Mouse (Mus musculus) ES-E14 (cell line): ENCODE results near the gene Shld1.

Source experiments
- HCFC1 ChIP-seq: IDR thresholded peaks from 2 replicates; pipeline ENCODE4 v1.6.1; 2012; ENCODE audit warnings: low read length, inconsistent platforms, borderline replicate concordance; ENCODE audit not compliant: insufficient read depth
- MAFK ChIP-seq: IDR thresholded peaks from 2 replicates; pipeline ENCODE4 v1.6.1; 2014; ENCODE audit warnings: mild to moderate bottlenecking, low read depth, low read length, inconsistent platforms; ENCODE audit not compliant: insufficient read depth

- TF ChIP-seq MAFK (no peak), HCFC1 (peak; percentile 89)
These were observed at the start of gene Shld1 for GRCm38 (mm10) chr2:132686756-132687737.
